Mouse (Mus musculus) spleen, postnatal 14 days (tissue): ENCODE measurements around the gene Ruvbl2.

ENCODE experiments used
- DNase-seq, 2 experiments: peaks; one replicate each; pipeline ENCODE4 v3.0.0; 2021 to 2022; ENCODE audit warnings: low spot score in 2 of 2

Ruvbl2 gene

GRCm38 (mm10) chr7:45461326-45461725 is 23.4 kb upstream of the Ruvbl2 start:
- DNase-seq: no peak

DNA sequence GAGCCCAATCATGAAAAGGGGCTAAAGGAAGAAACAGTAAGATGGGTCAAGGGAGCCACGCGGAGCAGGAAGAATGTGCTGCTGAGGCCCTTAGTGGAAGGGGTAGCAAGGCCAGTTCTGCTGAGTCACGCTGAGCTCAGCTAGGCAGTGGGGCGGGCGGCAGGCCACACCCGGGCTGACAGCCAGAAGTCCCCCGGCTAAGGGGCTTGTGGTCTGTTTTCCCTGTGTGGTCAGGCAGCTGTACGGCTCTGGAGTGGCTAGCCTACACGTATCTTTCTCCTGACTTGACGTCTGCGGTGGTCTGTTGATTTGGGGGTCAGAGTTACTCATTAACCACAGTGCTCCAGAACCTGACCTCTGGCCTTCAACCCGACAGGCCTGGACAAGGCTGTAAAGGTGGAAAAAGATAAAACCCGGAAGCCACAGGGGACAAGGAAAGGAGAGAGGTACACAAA is 23.0 kb upstream of the Ruvbl2 start:
- peak; percentile 71 to 72 for DNase-seq

DNA sequence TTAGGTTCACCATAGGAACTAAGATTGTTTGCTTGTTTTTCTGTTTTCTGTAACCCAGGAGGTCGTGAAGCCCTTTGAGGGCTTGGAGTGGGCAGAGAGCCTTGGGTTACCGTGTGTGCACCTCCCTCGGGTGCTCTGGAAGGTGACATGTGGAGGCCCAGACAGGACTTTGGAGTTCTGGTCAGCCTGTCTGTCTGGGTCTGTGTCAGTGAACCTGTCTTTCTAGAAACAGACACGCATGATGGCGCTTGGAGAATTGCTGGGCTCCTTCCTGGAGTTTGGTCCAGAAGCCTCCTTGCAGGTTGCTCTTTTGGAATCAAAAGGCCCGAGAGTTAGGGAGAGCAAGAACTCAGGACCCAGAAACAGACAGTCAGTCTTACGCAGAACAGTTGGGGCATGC is 22.5 kb upstream of the Ruvbl2 start:
- DNase-seq: no peak

DNA sequence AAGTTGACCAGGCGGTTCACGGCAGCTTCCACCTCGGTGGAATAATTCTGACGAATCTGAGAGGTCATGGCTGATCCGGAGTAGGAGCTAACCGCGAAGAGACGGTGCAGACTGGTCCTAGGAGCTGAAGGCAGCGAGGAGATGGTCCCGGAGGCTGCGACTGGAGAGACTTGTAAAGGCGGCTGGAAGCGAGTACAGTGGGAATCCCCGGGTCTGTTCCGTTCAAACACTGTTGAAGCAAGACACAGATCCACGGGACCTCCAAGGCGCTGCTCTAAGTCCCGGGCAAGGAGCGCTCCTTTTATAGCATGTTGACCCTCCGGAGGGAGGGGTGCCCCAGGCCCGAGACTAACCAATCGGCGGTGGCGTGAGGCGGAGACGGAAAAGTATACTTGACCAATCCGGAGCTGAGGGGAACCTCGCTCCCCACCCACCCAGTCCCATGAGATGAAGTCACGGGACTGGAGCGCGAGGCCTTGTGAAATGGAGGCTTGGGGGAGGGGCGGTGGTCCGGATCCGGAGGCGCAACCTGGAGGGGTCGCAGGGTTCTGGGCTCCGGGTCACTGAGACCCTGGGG is 21.8 kb upstream of the Ruvbl2 start, which contains the start of gene Ftl1:
Gene Ftl1 (minus strand): TSS at position 321 of the 577 bp plus-strand sequence.
- DNase-seq: peak; percentile 90 to 91

DNA sequence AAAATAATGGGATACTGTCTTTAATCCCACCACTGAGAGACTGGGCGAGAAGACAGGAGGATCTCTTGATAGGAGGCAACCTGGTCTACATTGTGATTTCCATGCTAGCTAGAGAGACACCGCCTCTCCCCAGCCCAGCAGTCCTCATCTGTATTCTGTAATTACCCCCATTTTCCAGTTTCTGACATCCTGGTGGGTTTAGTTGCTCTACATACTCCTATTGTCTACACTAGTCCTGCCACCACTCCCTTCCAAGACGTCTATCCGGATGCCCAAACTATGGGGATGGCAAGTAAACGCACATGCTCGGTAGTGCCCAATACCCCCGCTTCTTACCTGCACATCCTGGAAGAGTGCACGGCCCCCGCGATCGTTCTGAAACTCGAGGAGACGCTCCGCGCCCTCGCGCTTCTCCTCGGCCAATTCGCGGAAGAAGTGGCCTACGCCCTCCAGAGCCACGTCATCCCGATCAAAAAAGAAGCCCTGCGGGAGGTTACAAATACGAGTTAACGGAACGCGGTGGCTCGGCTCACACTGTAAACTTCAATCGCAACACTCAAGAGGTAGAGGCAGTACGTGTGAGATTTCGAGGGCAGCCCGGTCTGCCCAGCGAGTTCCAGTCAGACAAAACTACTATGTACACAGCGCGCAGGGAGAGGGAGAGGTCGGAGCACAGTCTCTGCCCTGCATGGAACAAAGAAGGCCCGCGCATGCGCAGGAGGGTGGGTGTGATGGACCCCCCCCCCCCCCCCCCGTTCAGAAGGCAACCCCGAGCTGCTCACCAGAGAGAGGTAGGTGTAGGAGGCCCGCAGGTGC is 21.1 kb upstream of the Ruvbl2 start:
- DNase-seq: peak; percentile 57 to 73

DNA sequence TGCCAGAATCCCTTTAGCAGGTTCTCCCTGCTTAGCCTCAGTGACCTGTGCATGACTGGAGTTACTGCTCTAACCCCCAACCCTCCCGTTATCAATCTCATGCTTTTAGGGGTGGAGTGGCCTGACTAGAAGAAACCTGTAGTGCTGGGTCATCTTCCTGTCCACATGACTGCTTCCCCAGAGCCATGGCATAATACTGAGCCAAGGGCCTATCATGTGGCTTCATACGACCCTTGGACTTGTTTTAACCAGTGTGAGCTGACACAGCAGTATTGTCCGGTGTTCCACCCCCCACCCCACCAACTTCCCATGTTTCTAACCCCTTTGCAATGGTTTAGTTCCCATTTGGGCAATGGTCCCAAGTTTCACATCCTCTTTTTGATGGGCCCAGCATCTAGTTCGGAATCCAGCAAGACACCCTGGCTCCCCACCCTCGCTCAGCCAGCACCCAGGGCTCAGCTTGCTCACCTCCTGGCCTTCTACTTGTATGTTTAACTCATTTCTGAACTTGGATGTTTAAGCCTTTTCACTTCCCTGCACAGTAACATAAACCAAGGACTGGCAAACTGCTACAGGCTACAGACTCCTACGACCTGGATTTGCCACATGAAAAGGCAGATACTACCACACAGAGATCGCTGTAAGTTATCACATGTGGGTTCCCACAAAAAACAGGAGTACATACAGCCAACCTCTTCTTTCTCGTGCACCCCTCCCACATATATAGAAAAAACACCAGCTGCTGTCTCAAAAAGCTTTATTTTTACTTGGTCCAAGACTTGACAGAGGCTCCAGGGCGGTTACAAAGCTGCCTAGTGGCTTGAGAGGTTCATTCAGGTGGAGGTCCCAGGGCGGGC is 19.5 kb upstream of the Ruvbl2 start:
- no peak for DNase-seq

GRCm38 (mm10) chr7:45456721-45457203 is 18.9 kb upstream of the Ruvbl2 start:
- DNase-seq: no peak

- DNase-seq: no peak
Observed at GRCm38 (mm10) chr7:45455932-45456696, 18.2 kb upstream of the Ruvbl2 start.

GRCm38 (mm10) chr7:45454971-45455370 is 17.1 kb upstream of the Ruvbl2 start:
- no peak for DNase-seq

DNA sequence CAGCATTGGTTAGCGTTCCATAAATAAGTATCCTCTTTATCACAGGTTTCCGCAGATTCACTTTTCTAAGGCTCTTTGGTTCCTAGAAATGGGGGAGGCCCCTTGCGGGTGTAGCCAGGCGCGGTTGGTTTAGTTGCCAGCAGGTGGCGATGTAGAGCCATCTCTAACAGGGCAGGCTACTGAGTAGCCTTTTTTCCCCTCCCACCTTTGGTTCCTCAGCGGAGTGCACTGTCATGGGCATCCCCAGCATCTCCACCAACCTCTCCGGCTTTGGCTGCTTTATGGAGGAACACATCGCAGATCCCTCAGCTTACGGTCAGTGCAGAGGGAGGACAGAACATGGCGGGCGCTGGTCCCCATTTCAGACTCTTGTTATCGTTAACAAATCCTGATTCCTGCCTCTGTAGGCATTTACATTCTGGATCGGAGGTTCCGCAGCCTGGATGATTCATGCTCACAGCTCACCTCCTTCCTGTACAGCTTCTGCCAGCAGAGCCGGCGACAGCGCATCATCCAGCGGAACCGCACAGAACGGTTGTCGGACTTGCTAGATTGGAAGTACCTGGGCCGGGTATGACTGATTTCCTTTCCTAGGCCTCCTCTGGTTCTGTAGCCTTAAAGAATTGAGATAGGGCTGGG is 13.6 kb upstream of the Ruvbl2 start:
- DNase-seq: peak; percentile 72 to 88

DNA sequence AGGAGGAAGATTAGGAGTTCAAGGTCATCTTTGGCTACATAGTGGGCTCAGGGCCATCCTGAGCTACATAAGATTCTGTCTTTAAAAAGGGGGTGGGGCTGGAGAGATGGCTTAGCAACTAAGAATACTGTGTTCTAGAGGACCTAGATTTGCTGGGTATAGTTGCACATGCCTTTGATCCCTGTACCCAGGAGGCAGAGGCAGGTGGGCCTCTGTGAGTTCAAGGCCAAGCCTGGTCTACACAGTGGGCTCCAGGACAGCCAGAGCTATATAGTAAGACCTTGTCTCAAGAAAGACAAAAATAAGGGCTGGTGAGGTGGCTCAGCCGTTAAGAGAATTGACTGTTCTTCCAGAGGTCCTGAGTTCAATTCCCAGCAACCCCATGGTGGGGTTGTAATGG is 12.1 kb upstream of the Ruvbl2 start:
- DNase-seq: no peak

- no peak for DNase-seq
Observed at GRCm38 (mm10) chr7:45447325-45447990, 9.6 kb upstream of the Ruvbl2 start.

GRCm38 (mm10) chr7:45446589-45446988 is 8.7 kb upstream of the Ruvbl2 start:
- no peak for DNase-seq

DNA sequence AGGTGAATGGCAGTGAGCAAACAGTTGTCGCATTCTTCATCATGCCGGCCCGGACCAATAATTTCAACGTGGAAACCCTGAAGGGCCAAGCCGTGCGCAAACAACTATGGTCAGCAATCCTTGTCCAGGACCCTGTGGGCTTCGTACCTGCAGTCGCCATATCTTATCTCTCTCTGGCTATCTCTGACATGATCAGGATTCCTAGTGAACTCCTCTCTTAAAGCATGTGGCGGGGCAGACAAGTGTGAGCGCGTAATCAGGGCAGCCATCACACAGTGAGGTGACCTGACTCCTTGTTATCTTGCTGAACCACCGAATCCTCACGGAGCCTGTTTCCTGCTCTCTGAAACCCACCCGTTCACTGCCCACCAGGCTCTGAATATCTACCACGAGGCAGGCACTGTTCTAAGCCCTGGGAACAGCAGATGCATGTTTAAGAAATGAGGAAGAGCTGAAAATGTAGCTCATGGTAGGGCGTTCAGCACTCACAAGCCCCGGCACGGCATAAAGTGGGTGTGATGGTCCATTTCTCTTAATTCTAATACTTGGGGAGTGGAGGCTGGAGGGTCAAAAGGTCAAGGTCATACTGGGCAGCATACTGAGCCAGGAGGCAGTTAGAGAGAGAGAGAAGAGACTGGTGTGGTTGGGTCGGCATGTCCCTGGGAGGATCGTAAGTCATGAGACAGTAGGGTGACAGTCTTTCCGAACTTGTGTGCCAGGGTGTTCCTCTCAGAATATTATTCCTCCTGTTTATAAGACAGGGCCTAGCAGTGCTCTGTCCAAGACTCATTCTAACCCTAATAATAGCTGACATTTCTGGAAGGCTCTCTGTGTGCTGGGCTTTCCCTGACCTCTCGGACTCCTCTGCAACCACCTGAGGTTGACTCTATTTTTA is 5.9 kb upstream of the Ruvbl2 start:
- DNase-seq: no peak

- DNase-seq: no peak
Observed at GRCm38 (mm10) chr7:45437046-45437445, 850 bp downstream of the Ruvbl2 start.

- no peak for DNase-seq
Observed at GRCm38 (mm10) chr7:45436444-45436843, 1.5 kb downstream of the Ruvbl2 start.

DNA sequence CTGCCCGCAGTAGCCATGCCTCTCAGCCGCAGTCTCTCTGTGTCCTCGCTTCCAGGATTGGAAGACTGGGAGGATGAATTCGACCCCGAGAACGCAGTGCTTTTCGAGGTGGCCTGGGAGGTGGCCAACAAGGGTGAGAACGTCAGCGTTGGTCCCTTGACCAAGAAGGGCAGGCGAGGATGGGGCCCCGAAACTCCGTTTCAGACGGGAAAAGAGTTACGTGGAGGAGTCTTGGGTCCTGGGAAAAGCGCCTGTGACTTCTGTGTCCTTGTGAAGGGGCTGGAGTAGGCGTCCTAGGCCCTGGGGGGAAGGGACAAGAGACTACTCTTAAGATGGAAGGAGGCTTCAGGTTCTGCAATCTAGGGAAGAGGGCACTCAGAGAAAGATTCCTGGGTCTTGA is 2.9 kb downstream of the Ruvbl2 start:
- DNase-seq: no peak

GRCm38 (mm10) chr7:45434203-45435015 is 3.5 kb downstream of the Ruvbl2 start, which contains the start of gene Gys1:
Gene Gys1, plus strand, starts transcription at chr7:45434844.
- DNase-seq: peak; percentile 100
